ENCODE assay signal across 8 mouse cellular contexts in the genomic region with DNA sequence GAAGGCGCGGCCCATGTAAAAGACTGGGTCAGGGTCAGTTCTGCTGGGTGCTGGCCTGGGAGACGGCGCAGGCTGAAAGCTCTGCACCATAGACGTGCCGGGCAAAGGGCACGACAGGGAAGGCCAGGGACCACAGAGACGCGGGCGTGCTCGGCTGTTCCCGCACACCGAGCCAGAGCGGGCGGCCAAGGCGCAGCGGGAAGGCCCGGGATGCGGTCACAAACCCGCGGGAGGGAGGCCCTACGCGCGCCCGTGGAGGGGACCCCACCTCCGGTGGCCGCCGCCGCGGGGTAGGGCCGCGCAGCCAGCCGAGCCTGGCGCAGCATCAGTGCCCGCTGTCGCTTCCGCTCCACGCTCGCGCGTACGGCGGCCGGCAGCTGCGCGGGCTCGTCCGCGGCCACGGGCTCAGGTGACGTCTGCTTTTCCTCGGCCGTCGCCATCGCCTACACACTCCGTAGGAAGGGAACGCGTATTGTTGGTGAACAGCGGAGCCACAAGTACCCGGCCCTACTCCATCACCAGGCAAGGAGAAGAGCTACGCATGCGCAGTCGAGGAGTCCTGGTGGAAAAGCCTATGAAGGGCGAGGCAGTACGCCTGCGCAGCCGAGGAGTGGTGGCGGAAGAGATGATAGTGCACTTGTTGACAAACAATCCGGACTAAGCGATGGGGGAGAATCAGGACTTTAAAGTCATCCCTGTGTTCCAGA. TPM values are rescaled to one million over a fixed set of nuclear protein-coding genes. Genes with fewer than 3 reads are reported as not detected.
DNase-seq lines count a peak whose midpoint lies in the region; ATAC-seq and TF ChIP-seq lines count a peak whose summit lies in the region.

A gene (minus strand): TSS at position 531 of the 707 bp plus-strand sequence.

- peaks cover 13% of the 10 kb centered on the region for H3K4me1 ChIP-seq in embryonic facial prominence, embryonic 14.5 days (ENCODE audit: control insufficient read depth, insufficient read depth, low read length)
- peaks cover 5% of the 10 kb centered on the region for H3K4me1 ChIP-seq in heart, adult 2 months (ENCODE audit: control insufficient read depth, insufficient read depth, low read length)
- peaks cover 25% of the 10 kb centered on the region for H3K4me1 ChIP-seq in limb, embryonic 13.5 days
- peaks cover 29% of the 10 kb centered on the region for H3K4me1 ChIP-seq in midbrain, embryonic 16.5 days (ENCODE audit: control insufficient read depth, insufficient read depth, low read length)

- peak; percentile 96 for ATAC-seq in embryonic facial prominence, embryonic 14.5 days (ENCODE audit: low read depth)
- peak; percentile 94 for ATAC-seq in limb, embryonic 13.5 days (ENCODE audit: low FRiP score, low read depth)
- peak; percentile 97 for ATAC-seq in midbrain, embryonic 16.5 days

- H3K9ac ChIP-seq in embryonic facial prominence, embryonic 14.5 days (ENCODE audit: low read depth, low read length): peak within 1 kb of the TSS; percentile 93
- H3K9ac ChIP-seq in heart, adult 2 months (ENCODE audit: low read depth, low read length): peak within 1 kb of the TSS; percentile 81
- H3K9ac ChIP-seq in limb, embryonic 13.5 days: peak within 1 kb of the TSS; percentile 94
- H3K9ac ChIP-seq in midbrain, embryonic 16.5 days (ENCODE audit: low read depth, low read length): peak within 1 kb of the TSS; percentile 97

- H3K36me3 ChIP-seq in embryonic facial prominence, embryonic 14.5 days (ENCODE audit: control insufficient read depth, insufficient read depth, low read length): peaks cover 4% of the 10 kb centered on the region; the same call in 1 of the 2 replicates
- no peaks in the 10 kb centered on the region for H3K36me3 ChIP-seq in heart, adult 2 months (ENCODE audit: control insufficient read depth, insufficient read depth, low read length)
- H3K36me3 ChIP-seq in limb, embryonic 13.5 days: peaks cover 5% of the 10 kb centered on the region
- H3K36me3 ChIP-seq in midbrain, embryonic 16.5 days (ENCODE audit: control insufficient read depth, insufficient read depth, low read length): 0 out of 2 replicates have a peak, but pooled peaks cover 3% of the 10 kb centered on the region

- H3K27ac ChIP-seq in embryonic facial prominence, embryonic 14.5 days (replicated peaks; ENCODE audit: low read depth, low read length): peak within 1 kb of the TSS; percentile 79
- H3K27ac ChIP-seq in heart, adult 2 months: peak within 1 kb of the TSS; percentile 91
- H3K27ac ChIP-seq in limb, embryonic 13.5 days: peak within 1 kb of the TSS; percentile 88
- H3K27ac ChIP-seq in midbrain, embryonic 16.5 days (ENCODE audit: low read length): peak within 1 kb of the TSS; percentile 94

- under 1% methylated on average over 33 of the region's 70 CpGs for WGBS in embryonic facial prominence, embryonic 14.5 days
- WGBS in heart, adult 2 months: under 1% methylated on average over 70 of the region's 70 CpGs
- WGBS in limb, embryonic 13.5 days: 1% methylated on average over 41 of the region's 70 CpGs
- under 1% methylated on average over 69 of the region's 70 CpGs for WGBS in midbrain, embryonic 16.5 days

- TF ChIP-seq POLR2A in heart, adult 2 months (IDR thresholded peaks at IDR 0.05; ENCODE audit: insufficient read depth, low read depth, low read length): peak; percentile 98

- H3K27me3 ChIP-seq in embryonic facial prominence, embryonic 14.5 days (replicated peaks; ENCODE audit: control insufficient read depth, insufficient read depth, low read length): no peaks in the 10 kb centered on the region
- no peaks in the 10 kb centered on the region for H3K27me3 ChIP-seq in heart, adult 2 months (ENCODE audit: control insufficient read depth, insufficient read depth, low read length)
- H3K27me3 ChIP-seq in limb, embryonic 13.5 days: peaks cover 21% of the 10 kb centered on the region
- no peaks in the 10 kb centered on the region; the same call in 1 of the 2 replicates for H3K27me3 ChIP-seq in midbrain, embryonic 16.5 days (ENCODE audit: control insufficient read depth, insufficient read depth, low read depth, low read length)

- peak within 1 kb of the TSS; percentile 80 for H3K4me3 ChIP-seq in embryonic facial prominence, embryonic 14.5 days (ENCODE audit: low read depth, low read length)
- peak within 1 kb of the TSS; percentile 94 for H3K4me3 ChIP-seq in heart, adult 2 months
- H3K4me3 ChIP-seq in limb, embryonic 13.5 days: peak within 1 kb of the TSS; percentile 88
- peak within 1 kb of the TSS; percentile 86 for H3K4me3 ChIP-seq in midbrain, embryonic 16.5 days (ENCODE audit: low read depth, low read length)

- DNase-seq in 3T3-L1 (ENCODE audit: low read depth, low spot score): peak; percentile 97
- DNase-seq in adrenal gland, postnatal 4 days (ENCODE audit: low spot score in 2 of 2): peak; percentile 74 to 90
- peak; percentile 98 for DNase-seq in embryonic facial prominence, embryonic 14.5 days (ENCODE audit: low spot score)
- peak; percentile 92 to 95 for DNase-seq in heart, adult 2 months
- DNase-seq in kidney, adult 8-10 months: peak; percentile 94 to 95
- DNase-seq in spleen, postnatal 10 days (ENCODE audit: low spot score in 2 of 2): peak; percentile 88 to 97

- peak within 1 kb of the TSS; percentile 88 for H3K4me2 ChIP-seq in embryonic facial prominence, embryonic 14.5 days (ENCODE audit: low read depth, low read length)
- H3K4me2 ChIP-seq in limb, embryonic 13.5 days (replicated peaks): peak within 1 kb of the TSS; percentile 90
- peak within 1 kb of the TSS; percentile 80 for H3K4me2 ChIP-seq in midbrain, embryonic 16.5 days (ENCODE audit: low read length)

- no peaks in the 10 kb centered on the region for H3K79me2 ChIP-seq in heart, adult 2 months (replicated peaks; ENCODE audit: control insufficient read depth, insufficient read depth, low read length)

- TF ChIP-seq CTCF in heart, adult 2 months (IDR thresholded peaks at IDR 0.05): no peak

- H3K9me3 ChIP-seq in embryonic facial prominence, embryonic 14.5 days (ENCODE audit: control insufficient read depth, low read length): no peaks in the 10 kb centered on the region
- H3K9me3 ChIP-seq in limb, embryonic 13.5 days: no peaks in the 10 kb centered on the region
- H3K9me3 ChIP-seq in midbrain, embryonic 16.5 days (replicated peaks; ENCODE audit: control insufficient read depth, low read length, poor library complexity, severe bottlenecking): no peaks in the 10 kb centered on the region

- intact Hi-C loops in heart, adult 2 months (cut with DNase I): loop anchor here (5.0 kb wide), 2 partner anchors 191 to 256 kb away; a partner anchor contains a TSS

- 0 out of 2 replicates have a peak, but pooled peaks have one; percentile 38 for TF ChIP-seq EP300 in heart, adult 2 months (IDR thresholded peaks at IDR 0.05; ENCODE audit: insufficient read depth, low read depth, low read length)

RNA-seq across cellular contexts. Expression of the gene that starts here (rescaled TPM):
- 10 to 100 TPM; 32.8 to 39.2 TPM for total RNA-seq in adrenal gland, postnatal 4 days (2021)
- 21.0 and 26.0 TPM in 2 replicates for polyA plus RNA-seq in embryonic facial prominence, embryonic 14.5 days (2014; fragmentation: Nextera tagmentation; extraction: Ambion mirVana)
- total RNA-seq in heart, adult 2 months (2021): 1 to 10 TPM; 5.2 to 7.2 TPM
- polyA plus RNA-seq in heart, adult 2 months (2012; rRNA removed): 5.8 and 7.9 TPM in 2 replicates
- polyA plus RNA-seq in limb, embryonic 13.5 days (2015; fragmentation: Nextera tagmentation; extraction: Ambion mirVana): 27.7 and 33.1 TPM in 2 replicates
- 28.1 and 34.2 TPM in 2 replicates for polyA plus RNA-seq in midbrain, embryonic 16.5 days (2015; fragmentation: Nextera tagmentation; extraction: Ambion mirVana)

Comparison
In these comparisons a context has a peak if more than half of its experiments do, and no peak if none do; other contexts are left out.
1. Peak in every context shown above with its lines: DNase-seq, ATAC-seq, H3K4me3 ChIP-seq and H3K27ac ChIP-seq.
2. RNA of the gene that starts here (total RNA-seq): 32.8 to 39.2 TPM in adrenal gland, postnatal 4 days; 5.2 to 7.2 TPM in heart, adult 2 months; every median in the first group is over 4 times any median in the second.